Mouse (Mus musculus): ENCODE results near the gene Slc26a6. TPM values are rescaled to one million over a fixed set of nuclear protein-coding genes. Genes with fewer than 3 reads are reported as not detected.

Slc26a6 gene
- polyA plus RNA-seq, 1 experiment from 2014 or later: 12.7 TPM

DNA sequence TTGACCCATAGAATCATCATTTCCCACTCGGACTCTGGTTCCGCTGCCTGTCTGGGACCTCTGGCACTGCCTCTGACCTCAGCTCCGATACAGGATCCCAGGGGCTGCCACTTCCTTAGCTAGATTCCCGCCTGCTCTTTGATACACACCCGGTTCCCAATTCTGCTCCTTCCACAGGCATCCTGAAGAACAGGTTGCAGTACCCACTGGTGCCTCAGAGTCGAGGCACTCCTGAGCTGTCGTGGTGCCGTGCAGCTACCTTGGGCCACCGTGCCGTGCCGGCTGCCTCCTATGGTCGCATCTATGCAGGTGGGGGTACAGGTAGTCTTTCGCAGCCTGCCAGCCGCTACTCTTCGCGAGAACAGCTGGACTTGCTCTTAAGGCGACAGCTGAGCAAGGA lies 4.7 kb upstream of the Slc26a6 start:
- Histone ChIP-seq H3K9ac (no peak overlapping the region), H3K9me3 (replicated peaks) (no peaks in the 10 kb centered on the region), H3K27ac (no peak overlapping the region), H3K4me3 (no peak overlapping the region), H3K36me3 (peaks cover 83% of the 10 kb centered on the region), H3K4me1 (peaks cover 6% of the 10 kb centered on the region), H3K27me3 (no peaks in the 10 kb centered on the region; the same call in 1 of the 2 replicates), H3K4me2 (replicated peaks) (no peak overlapping the region)
- WGBS: 78% methylated on average over 17 of the region's 17 CpGs
- no peak for ATAC-seq (ENCODE audit: low FRiP score)

DNA sequence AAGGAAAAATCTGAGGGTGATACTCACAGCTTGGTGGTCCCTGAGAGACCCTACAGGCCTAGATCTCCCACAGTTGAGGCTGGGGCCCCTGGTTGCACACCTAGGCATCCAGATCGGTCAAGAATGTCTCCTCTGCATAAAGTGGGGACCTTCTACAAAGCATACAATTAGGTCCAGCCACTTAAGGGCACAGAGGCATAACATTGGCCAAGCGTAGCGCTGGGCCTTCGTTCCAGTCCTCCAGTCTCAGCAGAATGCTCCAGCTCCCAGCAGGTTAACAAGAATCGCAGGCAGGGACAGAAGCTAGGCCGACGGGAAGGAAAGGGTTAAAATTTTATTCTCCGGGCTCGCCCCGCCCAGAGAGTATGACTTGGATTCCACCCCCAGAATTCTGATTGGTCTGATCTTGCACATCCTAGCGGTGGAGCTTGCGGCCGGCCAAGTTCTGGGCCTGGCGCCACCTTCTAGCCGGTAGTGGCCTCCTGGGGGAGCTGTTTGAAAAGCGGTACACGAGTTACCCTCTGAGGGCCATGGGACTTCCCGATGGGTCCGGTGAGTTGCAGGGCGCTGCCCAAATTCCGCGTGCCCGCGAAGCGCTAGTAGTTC lies 655 bp downstream of the Slc26a6 start:
- ATAC-seq (ENCODE audit: low FRiP score): peak; percentile 90
- Histone ChIP-seq H3K36me3 (peaks cover 49% of the 10 kb centered on the region), H3K27ac (peak overlapping the region; percentile 46), H3K27me3 (peaks cover 5% of the 10 kb centered on the region; the same call in 1 of the 2 replicates), H3K4me2 (replicated peaks) (peak overlapping the region; percentile 55), H3K9ac (peak overlapping the region; percentile 56), H3K9me3 (replicated peaks) (no peaks in the 10 kb centered on the region), H3K4me1 (peaks cover 16% of the 10 kb centered on the region), H3K4me3 (peak overlapping the region; percentile 59)
- WGBS: 1% methylated on average over 25 of the region's 25 CpGs

DNA sequence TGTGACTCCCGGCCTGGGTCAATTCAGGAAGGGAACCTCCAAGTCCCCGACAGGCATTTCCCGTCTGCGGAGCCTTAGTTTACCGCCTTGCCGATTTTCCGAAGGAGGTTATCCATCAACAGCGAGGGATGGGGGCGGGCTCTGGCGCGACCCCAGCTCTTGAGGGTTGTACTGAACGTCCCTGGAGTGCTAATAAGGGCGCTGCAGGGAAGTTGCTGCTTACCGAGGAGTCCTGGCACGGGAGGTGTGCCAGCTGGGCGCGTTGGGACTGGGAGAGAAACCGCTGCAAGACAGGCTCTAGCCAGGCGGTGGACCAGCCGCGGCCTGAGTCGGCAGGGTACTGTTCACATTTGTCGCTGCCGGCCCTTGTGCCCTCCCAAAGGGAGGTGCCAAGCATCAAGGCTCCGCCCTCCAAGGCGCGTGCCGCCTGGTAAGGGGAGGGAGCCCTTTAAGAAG lies 1.2 kb downstream of the Slc26a6 start:
- peak overlapping the region; percentile 46 for H3K27ac ChIP-seq
- H3K4me1 ChIP-seq: peaks cover 16% of the 10 kb centered on the region
- H3K4me2 ChIP-seq (replicated peaks): peak overlapping the region; percentile 55
- H3K36me3 ChIP-seq: peaks cover 48% of the 10 kb centered on the region
- H3K9ac ChIP-seq: peak overlapping the region; percentile 56
- H3K27me3 ChIP-seq: peaks cover 5% of the 10 kb centered on the region; the same call in 1 of the 2 replicates
- H3K4me3 ChIP-seq: peak overlapping the region; percentile 59
- WGBS: under 1% methylated on average over 28 of the region's 28 CpGs
- peak; percentile 77 for ATAC-seq (ENCODE audit: low FRiP score)
- H3K9me3 ChIP-seq (replicated peaks): no peaks in the 10 kb centered on the region

DNA sequence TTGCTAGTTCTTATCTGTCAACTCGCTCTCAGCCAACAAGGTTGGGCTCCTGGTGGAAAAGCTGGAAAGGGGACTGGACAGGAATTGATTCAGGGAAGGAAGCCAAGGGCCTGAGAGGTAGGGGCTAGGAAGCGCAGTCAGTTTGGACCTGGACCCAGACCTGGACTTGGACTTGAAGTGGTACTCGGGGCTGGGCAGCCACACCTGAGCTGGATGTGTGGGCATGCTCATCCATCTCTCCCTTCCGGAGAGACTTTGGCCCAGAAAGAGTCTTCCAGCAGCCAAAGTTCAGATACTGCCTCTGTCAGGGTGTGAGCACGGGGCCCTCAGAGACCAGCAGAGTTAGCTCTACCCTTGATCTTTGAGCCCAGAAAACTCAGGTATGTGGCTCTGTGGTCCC lies 2.3 kb downstream of the Slc26a6 start:
- Histone ChIP-seq H3K9me3 (replicated peaks) (no peaks in the 10 kb centered on the region), H3K27ac (no peak overlapping the region), H3K36me3 (peaks cover 48% of the 10 kb centered on the region), H3K9ac (peak overlapping the region; percentile 56; the same call in 1 of the 2 replicates), H3K4me3 (no peak overlapping the region), H3K4me1 (peaks cover 16% of the 10 kb centered on the region), H3K27me3 (peaks cover 5% of the 10 kb centered on the region; the same call in 1 of the 2 replicates), H3K4me2 (replicated peaks) (peak overlapping the region; percentile 55; the same call in 1 of the 2 replicates)
- WGBS: 57% methylated on average over 5 of the region's 5 CpGs
- ATAC-seq (ENCODE audit: low FRiP score): no peak

DNA sequence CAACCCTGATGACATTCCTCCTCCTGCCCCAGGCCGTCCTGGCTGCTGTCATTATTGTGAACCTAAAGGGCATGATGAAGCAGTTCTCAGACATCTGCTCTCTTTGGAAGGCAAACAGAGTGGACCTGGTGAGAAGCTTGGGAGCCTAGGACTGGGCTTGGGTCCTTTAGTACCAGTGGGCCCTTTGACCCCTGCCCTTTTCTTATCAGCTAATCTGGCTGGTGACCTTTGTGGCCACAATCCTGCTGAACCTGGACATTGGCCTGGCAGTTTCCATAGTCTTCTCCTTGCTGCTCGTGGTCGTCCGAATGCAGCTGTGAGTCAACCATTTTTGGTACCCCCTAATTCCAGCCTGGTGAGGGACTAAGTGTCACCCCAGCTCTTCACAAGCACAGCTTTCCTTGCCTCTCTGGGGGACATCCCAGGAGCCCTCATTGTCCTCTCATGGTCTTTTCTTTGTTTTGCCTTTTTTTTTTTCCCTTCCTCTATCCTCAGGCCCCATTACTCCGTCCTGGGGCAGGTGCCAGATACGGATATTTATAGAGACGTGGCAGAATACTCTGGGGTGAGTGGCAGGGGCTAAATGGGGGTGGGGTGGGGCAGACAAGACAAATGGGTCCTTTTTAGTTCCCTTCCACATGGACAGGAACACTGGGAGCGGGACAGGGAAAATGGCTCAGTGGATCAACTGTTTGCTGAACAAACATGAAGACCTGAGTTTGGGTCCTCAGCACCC lies 5.9 kb downstream of the Slc26a6 start:
- no peaks in the 10 kb centered on the region for H3K9me3 ChIP-seq (replicated peaks)
- H3K27ac ChIP-seq: no peak overlapping the region
- peaks cover 46% of the 10 kb centered on the region for H3K36me3 ChIP-seq
- ATAC-seq (ENCODE audit: low FRiP score): no peak
- no peak overlapping the region for H3K9ac ChIP-seq
- peaks cover 6% of the 10 kb centered on the region for H3K4me1 ChIP-seq
- H3K4me3 ChIP-seq: no peak overlapping the region
- H3K4me2 ChIP-seq (replicated peaks): no peak overlapping the region
- H3K27me3 ChIP-seq: peaks cover 5% of the 10 kb centered on the region; the same call in 1 of the 2 replicates
- 81% methylated on average over 8 of the region's 8 CpGs for WGBS

DNA sequence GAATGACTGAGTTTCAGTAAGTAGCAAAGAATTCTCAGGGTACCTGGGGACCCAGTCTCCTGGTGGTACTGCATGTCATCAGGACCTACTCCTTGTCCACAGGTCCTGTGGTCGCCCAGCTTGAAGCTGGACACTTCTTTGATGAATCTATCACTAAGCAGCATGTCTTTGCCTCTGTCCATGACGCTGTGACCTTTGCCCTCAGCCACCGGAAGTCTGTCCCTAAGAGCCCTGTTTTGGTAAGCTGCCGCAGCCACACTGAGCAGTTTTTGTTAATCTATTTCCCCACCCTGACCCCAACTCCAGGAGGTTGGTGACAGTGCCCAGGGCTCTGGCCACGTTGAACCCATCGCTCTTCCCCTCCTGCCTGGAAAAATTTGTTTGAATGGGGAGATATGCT lies 59.2 kb downstream of the Slc26a6 start:
- no peak overlapping the region for H3K4me3 ChIP-seq
- H3K4me1 ChIP-seq: no peaks in the 10 kb centered on the region
- H3K36me3 ChIP-seq: no peaks in the 10 kb centered on the region
- ATAC-seq (ENCODE audit: low FRiP score): no peak
- WGBS: 59% methylated on average over 6 of the region's 6 CpGs
- no peak overlapping the region for H3K9ac ChIP-seq
- H3K27ac ChIP-seq: no peak overlapping the region
- no peaks in the 10 kb centered on the region for H3K9me3 ChIP-seq (replicated peaks)
- no peaks in the 10 kb centered on the region for H3K27me3 ChIP-seq
- H3K4me2 ChIP-seq (replicated peaks): no peak overlapping the region

DNA sequence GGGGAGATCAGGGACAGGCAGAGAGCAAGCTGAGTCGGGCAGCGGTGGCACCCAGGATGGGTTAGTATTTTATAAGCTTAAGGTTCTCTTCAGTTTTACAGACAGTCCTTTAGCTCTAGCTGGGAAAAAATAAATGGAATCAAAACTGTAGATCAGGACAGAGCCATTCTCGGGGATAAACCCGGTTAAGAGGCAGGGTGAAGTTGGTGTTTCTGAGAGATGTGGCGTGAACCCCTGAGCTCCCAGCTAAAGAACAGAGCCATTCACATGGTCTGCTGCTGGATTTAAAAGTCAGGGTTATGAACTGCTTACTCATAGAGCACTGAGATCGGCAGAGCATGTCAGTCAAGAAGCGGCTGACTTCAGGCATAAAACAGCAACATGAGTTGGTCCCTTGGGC lies 60.1 kb downstream of the Slc26a6 start:
- H3K27me3 ChIP-seq: no peaks in the 10 kb centered on the region
- no peak for ATAC-seq (ENCODE audit: low FRiP score)
- H3K9ac ChIP-seq: no peak overlapping the region
- WGBS: 84% methylated on average over 7 of the region's 7 CpGs
- H3K4me2 ChIP-seq (replicated peaks): no peak overlapping the region
- no peak overlapping the region for H3K4me3 ChIP-seq
- no peaks in the 10 kb centered on the region for H3K9me3 ChIP-seq (replicated peaks)
- H3K36me3 ChIP-seq: no peaks in the 10 kb centered on the region
- no peak overlapping the region for H3K27ac ChIP-seq
- no peaks in the 10 kb centered on the region for H3K4me1 ChIP-seq

DNA sequence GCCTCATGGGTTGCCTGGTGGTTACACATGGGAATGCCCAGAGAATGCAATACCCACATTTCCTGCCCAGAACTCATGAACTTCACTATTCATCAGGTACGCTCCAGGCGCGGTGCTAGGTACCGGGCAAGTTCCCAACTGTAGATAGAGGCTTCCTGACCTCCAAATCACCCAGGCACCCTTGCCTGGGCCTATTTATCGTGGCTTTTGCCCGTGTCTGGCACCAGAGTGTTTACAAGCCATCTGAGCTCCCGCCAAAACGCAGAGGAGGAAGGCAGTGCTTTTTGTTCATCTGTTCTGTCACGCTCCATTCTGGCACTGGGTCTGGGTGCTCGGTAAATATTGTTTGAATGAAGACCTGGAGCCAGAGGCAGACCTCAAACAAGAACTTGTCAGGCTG lies 60.5 kb downstream of the Slc26a6 start:
- Histone ChIP-seq H3K9ac (no peak overlapping the region), H3K9me3 (replicated peaks) (no peaks in the 10 kb centered on the region), H3K36me3 (no peaks in the 10 kb centered on the region), H3K4me1 (no peaks in the 10 kb centered on the region), H3K4me3 (no peak overlapping the region), H3K27me3 (no peaks in the 10 kb centered on the region), H3K27ac (no peak overlapping the region), H3K4me2 (replicated peaks) (no peak overlapping the region)
- 81% methylated on average over 10 of the region's 10 CpGs for WGBS
- ATAC-seq (ENCODE audit: low FRiP score): no peak

DNA sequence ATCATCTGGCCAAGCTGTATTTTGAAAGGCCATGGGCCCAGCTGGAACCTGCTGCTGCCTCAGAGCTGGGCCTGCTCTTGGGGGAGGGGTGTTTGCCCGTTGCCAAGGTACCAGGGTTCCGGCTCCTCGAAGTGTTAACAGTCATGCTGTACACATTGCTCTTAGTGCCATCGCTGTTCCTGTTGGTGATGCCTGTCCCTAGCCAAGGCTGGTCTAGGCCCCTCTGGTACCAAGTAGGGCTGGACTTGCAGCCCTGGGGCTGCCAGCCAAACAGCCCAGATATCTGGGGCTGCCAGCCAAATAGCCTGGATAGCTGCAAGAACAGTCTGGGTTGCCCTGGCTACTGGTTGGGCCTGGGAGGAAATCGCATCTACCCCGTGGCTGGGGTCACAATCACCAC lies 61.4 kb downstream of the Slc26a6 start, which contains the start of gene Tmem89:
Gene Tmem89 (plus strand): TSS at position 129 of the 400 bp plus-strand sequence.
- ATAC-seq (ENCODE audit: low FRiP score): no peak
- no peaks in the 10 kb centered on the region for H3K36me3 ChIP-seq
- no peak within 1 kb of the TSS for H3K4me2 ChIP-seq (replicated peaks)
- WGBS: 74% methylated on average over 6 of the region's 6 CpGs
- no peaks in the 10 kb centered on the region for H3K9me3 ChIP-seq (replicated peaks)
- no peak within 1 kb of the TSS for H3K9ac ChIP-seq
- no peak within 1 kb of the TSS for H3K27ac ChIP-seq
- H3K27me3 ChIP-seq: no peaks in the 10 kb centered on the region
- H3K4me1 ChIP-seq: no peaks in the 10 kb centered on the region
- H3K4me3 ChIP-seq: no peak within 1 kb of the TSS

DNA sequence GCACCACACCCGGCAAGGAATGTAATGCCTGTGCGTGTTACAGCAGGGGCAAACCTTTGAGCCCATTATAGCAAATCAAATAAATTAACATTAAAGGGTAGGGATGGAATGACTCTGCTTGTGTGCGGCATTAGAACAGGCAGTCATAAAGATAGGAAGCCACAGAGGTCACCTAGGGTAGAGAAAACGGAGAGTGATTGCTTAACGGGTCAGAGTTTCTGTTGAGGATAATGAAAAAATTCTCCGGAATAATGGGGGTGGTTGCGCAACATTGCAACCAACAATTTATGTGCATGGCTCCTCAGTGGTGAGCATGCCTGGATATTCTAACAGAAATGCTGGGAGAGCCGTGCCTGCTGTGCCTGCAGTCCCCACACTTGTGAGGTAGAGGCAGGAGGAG lies 72.8 kb downstream of the Slc26a6 start:
- 83% methylated on average over 8 of the region's 8 CpGs for WGBS
- no peaks in the 10 kb centered on the region for H3K27me3 ChIP-seq
- ATAC-seq (ENCODE audit: low FRiP score): no peak

DNA sequence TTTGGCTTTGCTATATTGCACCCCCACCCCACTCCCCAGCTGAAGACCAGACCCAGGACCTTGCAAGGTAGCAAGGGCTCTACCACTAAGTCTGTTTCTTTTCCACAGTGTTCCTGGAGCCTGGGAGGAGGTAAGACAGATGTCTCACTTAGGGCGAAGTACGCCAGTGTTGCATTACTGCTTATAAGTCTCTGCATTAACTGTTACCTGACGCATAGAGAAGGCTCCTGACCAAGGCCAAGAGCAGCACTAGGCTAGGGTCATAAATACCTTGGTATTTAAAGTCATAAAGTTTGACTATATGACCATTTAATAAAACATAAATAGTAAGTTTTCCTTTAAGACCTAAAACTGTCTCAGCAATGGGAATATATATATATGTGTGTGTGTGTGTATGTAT lies 75.3 kb downstream of the Slc26a6 start:
- no peak overlapping the region for H3K4me3 ChIP-seq
- H3K4me1 ChIP-seq: no peaks in the 10 kb centered on the region
- WGBS: 92% methylated on average over 3 of the region's 3 CpGs
- ATAC-seq (ENCODE audit: low FRiP score): no peak
- H3K27me3 ChIP-seq: no peaks in the 10 kb centered on the region
- H3K27ac ChIP-seq: no peak overlapping the region
- H3K4me2 ChIP-seq (replicated peaks): no peak overlapping the region
- H3K9ac ChIP-seq: no peak overlapping the region
- H3K36me3 ChIP-seq: no peaks in the 10 kb centered on the region
- no peaks in the 10 kb centered on the region for H3K9me3 ChIP-seq (replicated peaks)

More for the DNA sequence above, 72.8 kb downstream of the Slc26a6 start:
- Histone ChIP-seq H3K4me1 (no peaks in the 10 kb centered on the region), H3K4me2 (replicated peaks) (no peak overlapping the region), H3K27ac (no peak overlapping the region), H3K9me3 (replicated peaks) (no peaks in the 10 kb centered on the region), H3K4me3 (no peak overlapping the region), H3K36me3 (no peaks in the 10 kb centered on the region), H3K9ac (no peak overlapping the region)

DNA sequence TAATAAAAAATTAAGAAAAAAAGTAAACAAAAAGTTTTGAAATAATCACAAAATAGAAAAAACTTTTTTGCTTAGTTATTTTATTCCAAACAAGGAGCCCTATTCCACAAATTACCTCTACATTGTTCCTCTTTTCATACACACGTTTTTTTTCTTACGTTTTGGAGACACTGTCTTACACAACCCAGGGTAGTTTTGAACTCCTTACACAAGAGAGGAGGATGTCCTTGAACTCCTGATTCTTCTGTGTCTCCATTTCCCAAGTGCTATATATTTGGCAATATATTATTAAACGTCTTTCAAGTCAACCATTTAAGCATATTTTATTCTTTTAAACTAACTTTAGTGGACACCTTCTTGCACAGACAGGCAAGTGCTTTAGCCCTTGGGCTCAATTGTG lies 82.9 kb downstream of the Slc26a6 start:
- no peak for ATAC-seq (ENCODE audit: low FRiP score)
- peak overlapping the region; percentile 94 for H3K4me3 ChIP-seq

More for the DNA sequence above, 82.9 kb downstream of the Slc26a6 start:
- peaks cover 7% of the 10 kb centered on the region for H3K4me1 ChIP-seq
- H3K36me3 ChIP-seq: peaks cover 23% of the 10 kb centered on the region
- H3K4me2 ChIP-seq (replicated peaks): peak overlapping the region; percentile 90; the same call in 1 of the 2 replicates
- H3K9ac ChIP-seq: no peak overlapping the region
- no peak overlapping the region for H3K27ac ChIP-seq
- H3K27me3 ChIP-seq: no peaks in the 10 kb centered on the region
- 16% methylated on average over 3 of the region's 3 CpGs for WGBS
- H3K9me3 ChIP-seq (replicated peaks): no peaks in the 10 kb centered on the region
